Mouse (Mus musculus): ENCODE data around the gene H2al1g. TPM values are rescaled to one million over a fixed set of nuclear protein-coding genes. Genes with fewer than 3 reads are reported as not detected.

H2al1g gene
- total RNA-seq, 2 experiments from 2014 or later: not detected

Other genes starting within 250 kb of the H2al1g start
- gene H2al1a, start 19.0 kb upstream of the H2al1g start, total RNA-seq (2021): not detected
- not detected for gene H2al1b, start 15.8 kb upstream of the H2al1g start, total RNA-seq (2021)
- not detected for gene H2al1c, start 12.6 kb upstream of the H2al1g start, total RNA-seq (2021)
- gene H2al1d, start 9.4 kb upstream of the H2al1g start, total RNA-seq (2021): not detected
- not detected for gene H2al1e, start 6.3 kb upstream of the H2al1g start, total RNA-seq (2021)
- not detected for gene H2al1f, start 3.1 kb upstream of the H2al1g start, total RNA-seq (2021)
- gene H2al1h, start 3.2 kb downstream of the H2al1g start, total RNA-seq (2021): not detected
- gene H2al1i, start 6.4 kb downstream of the H2al1g start, total RNA-seq (2021): not detected
- not detected for gene H2al1j, start 9.6 kb downstream of the H2al1g start, total RNA-seq (2021)